Mouse (Mus musculus) frontal cortex, adult (tissue): ENCODE results near the gene Ccdc187.

Source experiments
- ATAC-seq: cut with Nextera tagmentation; 2 replicates; pipeline ENCODE4 v1.9.2; 2017; ENCODE audit warnings: mild to moderate bottlenecking, moderate library complexity, mixed read lengths; ENCODE audit not compliant: low TSS enrichment

Ccdc187 gene

GRCm38 (mm10) chr2:26280594-26280993 lies 13.8 kb downstream of the Ccdc187 start:
- no peak for ATAC-seq

GRCm38 (mm10) chr2:26279712-26280111 lies 14.6 kb downstream of the Ccdc187 start:
- no peak for ATAC-seq

GRCm38 (mm10) chr2:26273611-26274010 lies 20.7 kb downstream of the Ccdc187 start:
- peak; percentile 72; the same call in 1 of the 2 replicates for ATAC-seq

- no peak for ATAC-seq
These were observed 26.1 kb downstream of the Ccdc187 start for GRCm38 (mm10) chr2:26268216-26268615.

- ATAC-seq = no peak
These were observed 28.2 kb downstream of the Ccdc187 start for GRCm38 (mm10) chr2:26266066-26266742.

DNA sequence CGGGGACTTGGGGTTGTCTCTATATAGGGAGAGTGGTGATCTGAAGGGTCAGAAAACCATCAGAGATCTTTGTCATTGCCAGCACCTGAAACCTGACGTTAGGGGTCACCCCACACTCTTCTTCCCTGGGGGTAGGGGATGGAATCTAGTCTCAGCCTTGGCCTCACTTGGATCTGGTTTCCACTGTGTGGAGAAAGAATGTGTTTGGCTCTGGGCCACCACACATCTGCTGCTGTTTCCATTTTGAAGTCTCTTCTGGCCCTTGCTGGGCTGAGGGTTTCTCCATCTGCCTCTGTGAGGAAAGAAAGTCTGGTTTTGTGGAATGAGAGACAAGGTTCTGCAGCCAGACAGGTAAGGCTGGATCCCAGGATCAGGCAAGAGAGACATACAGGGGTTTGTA lies 29.3 kb downstream of the Ccdc187 start:
- no peak for ATAC-seq

- ATAC-seq = no peak
These were observed 29.7 kb downstream of the Ccdc187 start for GRCm38 (mm10) chr2:26264646-26265045.

DNA sequence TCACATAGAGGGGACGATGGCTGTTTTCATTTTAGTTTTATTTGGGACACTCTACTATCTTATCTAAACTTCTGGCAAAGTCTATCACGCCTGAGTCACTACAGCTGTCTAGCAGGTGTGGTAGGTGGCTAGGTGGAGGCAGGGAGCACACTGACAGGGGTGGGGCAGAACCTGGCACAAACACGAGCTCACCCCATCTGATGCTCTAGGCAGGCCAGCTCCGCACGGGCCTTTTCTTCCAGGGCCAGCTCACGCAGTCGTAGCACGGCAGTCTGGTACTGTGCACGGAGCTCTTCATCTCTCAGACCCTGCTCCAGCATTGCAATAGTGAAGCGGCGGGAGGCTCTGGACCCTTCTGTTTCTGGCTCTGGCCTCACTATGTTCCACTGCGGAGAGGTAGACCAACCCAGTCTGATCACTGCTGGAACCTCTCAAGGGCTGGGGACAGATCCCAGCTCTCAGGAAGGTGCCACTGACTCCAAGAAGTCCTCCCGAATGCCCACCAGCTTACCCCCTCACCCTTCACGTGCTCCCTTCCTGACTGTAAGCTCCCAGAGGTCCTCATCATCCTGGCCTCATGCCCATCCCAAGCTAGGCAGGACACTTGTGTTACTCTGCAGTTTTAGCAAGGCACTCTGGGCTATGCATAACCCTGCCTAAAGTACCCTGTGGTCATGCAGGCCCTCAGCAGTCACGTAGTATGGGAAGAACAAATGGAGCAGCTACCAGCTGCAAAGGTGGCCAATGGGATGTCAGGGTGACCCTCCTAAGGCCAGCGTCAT lies 36.9 kb downstream of the Ccdc187 start:
- no peak for ATAC-seq

GRCm38 (mm10) chr2:26254816-26255215 lies 39.5 kb downstream of the Ccdc187 start:
- ATAC-seq = no peak

- ATAC-seq = no peak
These were observed 41.7 kb downstream of the Ccdc187 start for GRCm38 (mm10) chr2:26252514-26253206.

DNA sequence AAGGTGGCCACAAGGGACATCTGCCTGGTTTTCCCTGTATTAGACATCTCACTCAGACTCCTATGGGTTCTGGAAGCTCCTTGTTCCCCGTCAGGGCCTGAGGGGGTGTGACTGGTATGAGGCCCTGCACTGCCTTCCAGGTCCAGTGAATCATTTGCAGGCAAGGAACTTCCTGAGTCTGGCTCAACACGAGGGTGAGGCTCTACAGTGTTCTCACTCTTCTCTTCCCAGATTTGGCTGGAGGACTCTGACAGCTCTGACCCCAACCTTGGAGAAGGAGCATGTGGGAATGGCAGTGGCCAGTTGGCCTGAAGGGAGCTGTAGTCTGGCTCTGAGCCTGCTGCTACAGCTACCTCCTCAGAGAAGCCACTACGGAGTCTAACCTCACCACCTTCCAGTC lies 46.8 kb downstream of the Ccdc187 start:
- ATAC-seq = no peak

- ATAC-seq = no peak
These were observed 53.5 kb downstream of the Ccdc187 start for GRCm38 (mm10) chr2:26240841-26241240.

- ATAC-seq = no peak
These were observed 54.0 kb downstream of the Ccdc187 start for GRCm38 (mm10) chr2:26240330-26240729.

DNA sequence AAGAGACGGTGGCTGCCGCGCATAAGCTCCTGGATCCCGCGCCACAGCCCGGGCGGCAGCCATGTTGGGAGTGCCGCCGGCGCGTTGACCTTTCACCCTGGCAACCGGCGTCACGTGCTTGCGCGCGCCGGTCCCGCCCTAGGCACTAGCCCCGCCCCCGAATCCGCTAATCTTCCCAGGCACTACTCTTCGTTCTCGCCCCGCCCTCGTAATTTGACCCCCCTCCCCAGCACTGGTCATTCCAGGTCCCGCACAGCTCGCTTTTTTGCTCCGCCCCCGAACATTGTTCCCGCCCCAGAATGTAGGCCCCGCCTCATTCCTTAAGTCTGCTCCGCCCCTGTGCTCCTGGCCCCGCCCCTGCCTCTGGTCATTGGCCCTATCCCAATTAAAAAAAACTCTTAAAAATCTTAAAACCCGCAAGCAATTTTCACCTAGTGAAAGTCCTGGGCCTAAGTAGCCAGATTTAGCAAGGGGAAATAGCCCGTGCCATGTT lies 57.0 kb downstream of the Ccdc187 start, which contains the start of gene Qsox2:
Gene Qsox2, minus strand, starts transcription at position 236 of the 493 bp plus-strand sequence.
- ATAC-seq = peak; percentile 84

DNA sequence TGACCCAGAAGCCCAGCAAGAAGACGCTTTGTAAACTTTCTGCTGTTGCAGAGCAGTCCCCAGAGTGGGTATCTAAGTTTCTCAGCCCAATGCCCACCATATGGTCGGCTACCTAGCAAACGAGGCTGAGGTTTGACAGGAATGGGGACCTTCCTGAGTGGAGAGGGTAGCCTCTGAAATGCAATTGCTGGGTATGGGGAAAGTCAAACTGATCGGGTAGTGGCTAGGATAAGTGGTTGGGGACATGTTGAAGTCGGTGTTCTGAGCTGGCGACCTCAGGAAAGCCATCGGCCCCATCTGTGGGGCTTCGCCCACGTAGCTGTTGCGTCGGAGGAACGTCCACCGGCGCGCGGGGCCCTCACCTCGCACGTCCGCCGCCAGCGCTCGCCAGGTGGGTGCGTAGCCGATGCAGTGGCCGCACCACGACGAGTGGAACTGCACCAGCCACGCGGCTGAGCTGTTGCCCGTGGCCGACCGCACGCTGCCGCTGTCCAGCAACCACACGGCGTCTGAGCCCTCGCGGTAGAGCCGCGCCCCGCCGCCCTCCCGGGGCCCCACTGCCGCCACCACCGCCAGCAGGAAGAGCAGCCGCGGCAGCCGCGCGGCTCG lies 57.6 kb downstream of the Ccdc187 start:
- ATAC-seq = peak; percentile 58; the same call in 1 of the 2 replicates

GRCm38 (mm10) chr2:26234771-26235170 lies 59.6 kb downstream of the Ccdc187 start:
- no peak for ATAC-seq

DNA sequence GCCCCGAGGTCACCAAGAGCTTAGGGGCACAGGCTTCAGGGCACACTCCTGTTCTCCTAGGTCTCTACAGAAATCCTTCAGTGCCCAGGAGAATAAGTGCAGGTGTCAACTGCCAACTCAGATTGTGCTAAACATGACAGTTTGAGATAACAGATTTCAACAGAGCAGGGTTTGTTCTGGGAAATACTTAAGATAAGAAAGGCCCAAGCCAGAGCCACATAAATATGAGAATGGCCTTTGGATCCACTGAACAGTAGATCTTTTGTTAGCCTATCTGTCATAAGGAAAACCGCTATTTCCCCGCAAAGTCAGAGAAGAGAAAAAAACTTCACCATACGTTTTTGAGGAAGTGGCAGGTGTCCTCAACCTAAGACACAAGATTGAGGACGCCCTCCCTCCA lies 60.1 kb downstream of the Ccdc187 start:
- ATAC-seq = no peak

GRCm38 (mm10) chr2:26231366-26231765 lies 63.0 kb downstream of the Ccdc187 start:
- ATAC-seq = peak; percentile 51; the same call in 1 of the 2 replicates

DNA sequence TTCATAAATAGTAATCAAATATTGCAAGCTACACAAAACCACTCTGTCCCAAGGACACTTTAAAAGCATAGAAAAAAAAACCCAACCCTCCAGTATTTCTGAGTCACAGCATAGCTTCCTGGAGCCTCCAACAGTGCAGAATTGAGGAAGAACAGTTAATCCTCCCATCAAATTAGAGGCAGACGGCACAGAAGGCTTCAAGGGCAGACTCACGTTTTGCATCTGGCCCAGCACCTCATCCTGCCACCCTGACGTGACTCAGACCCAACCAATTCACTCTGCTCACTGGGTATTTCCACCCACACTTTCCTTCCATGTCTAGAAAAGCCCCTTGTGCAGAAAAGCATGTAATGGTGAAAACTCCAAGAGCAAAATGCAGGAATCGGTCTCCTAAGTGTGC lies 64.1 kb downstream of the Ccdc187 start:
- ATAC-seq = no peak

- peak; percentile 90 for ATAC-seq
These were observed 66.6 kb downstream of the Ccdc187 start for GRCm38 (mm10) chr2:26227788-26228187.

DNA sequence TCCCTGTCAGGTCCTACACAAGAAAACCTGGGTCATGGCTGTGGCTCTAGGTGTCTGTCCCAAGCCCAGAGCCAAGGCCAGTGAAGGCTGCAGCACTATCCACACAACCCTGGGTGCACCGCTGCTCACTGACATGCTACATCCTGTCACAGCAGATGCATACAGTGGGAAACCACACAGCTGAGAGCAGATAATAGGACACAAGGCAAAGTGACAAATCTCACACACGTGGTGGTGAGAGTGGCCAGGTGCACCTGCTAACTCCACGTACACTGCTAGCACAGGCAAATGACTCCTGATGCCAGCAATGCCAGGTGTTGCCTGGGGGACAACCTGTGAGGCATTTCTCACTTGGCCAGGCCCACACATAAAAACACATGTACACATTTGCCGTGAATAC lies 69.1 kb downstream of the Ccdc187 start:
- ATAC-seq = no peak

DNA sequence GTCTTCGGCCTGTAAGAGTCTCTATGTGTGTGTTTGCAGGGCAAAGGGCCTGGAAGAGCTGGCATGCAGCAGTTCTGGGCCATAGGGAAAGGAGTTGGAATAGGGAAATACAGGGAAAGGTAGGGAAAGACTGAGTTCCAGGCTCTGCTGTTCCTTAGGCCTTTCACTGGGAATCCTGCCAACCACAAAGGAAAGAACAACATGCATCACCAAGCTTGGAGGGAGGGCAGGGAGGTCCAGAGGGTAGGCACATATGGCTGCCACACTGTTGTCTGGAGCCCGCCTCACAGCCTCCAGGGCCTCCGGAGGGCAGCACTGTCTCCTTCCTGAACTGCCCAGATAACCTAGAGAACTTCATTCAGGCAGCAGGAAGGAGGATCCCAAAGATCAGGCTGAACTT lies 70.4 kb downstream of the Ccdc187 start:
- no peak for ATAC-seq
